Mouse (Mus musculus): Measurements from ENCODE around the gene Efemp2.

GRCm38 (mm10) chr19:5461411-5461810 lies 12.3 kb upstream of the Efemp2 start:
- TF ChIP-seq CTCF (IDR thresholded peaks at IDR 0.05; ENCODE audit: borderline replicate concordance, insufficient read depth, low read length): no peak
- TF ChIP-seq POLR2A (IDR thresholded peaks at IDR 0.05; ENCODE audit: low read depth, low read length): no peak

All from embryonic fibroblast, embryonic 13.5 days (primary cell).